In the genomic region with DNA sequence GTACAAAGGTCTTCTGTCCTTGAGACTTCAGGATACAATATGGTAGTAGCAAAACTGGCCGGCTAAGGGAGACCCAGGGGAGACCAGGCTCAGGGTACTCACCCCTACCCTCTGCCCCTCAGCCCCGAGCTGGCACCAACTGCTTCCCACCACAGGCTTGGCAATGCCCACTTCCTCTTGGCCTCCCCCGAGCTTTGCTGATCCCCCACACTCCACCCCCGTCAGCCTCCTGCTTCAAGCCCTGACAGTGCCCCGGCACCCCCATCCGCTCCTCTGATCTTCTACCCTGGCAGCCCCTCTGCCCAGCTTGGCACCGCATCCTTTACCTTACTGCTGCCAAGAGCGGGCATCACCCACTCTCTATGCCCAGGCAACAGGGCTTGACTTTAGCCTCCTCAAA, we compare ENCODE assay signal across 35 mouse cellular contexts. TPM values are rescaled to one million over a fixed set of nuclear protein-coding genes. Genes with fewer than 3 reads are reported as not detected.
DNase-seq lines count a peak whose midpoint lies in the region; ATAC-seq and TF ChIP-seq lines count a peak whose summit lies in the region.
"Had no signal": no experiment of that assay in that cellular context is flagged by ENCODE, and none has a peak within 500 bp of the region (broad histone marks: within the 10 kb centered on the region; RNA-seq: fewer than 3 reads in every experiment).

No protein-coding gene starts in this region.

- H3K9ac ChIP-seq in hindbrain, embryonic 16.5 days (ENCODE audit: low read depth, low read length): no peak overlapping the region
- H3K9ac ChIP-seq in hindbrain, embryonic 14.5 days: no peak overlapping the region
- H3K9ac ChIP-seq in midbrain, postnatal 0 days (replicated peaks; ENCODE audit: low read length, poor library complexity, severe bottlenecking): no peak overlapping the region
- H3K9ac ChIP-seq: embryonic facial prominence, embryonic 15.5 days; forebrain, embryonic 15.5 days; hindbrain, embryonic 15.5 days; intestine, embryonic 15.5 days; liver, embryonic 12.5 days; liver, postnatal 0 days had no signal

- H3K4me3 ChIP-seq in hindbrain, embryonic 16.5 days (ENCODE audit: low read length): no peak overlapping the region
- no peak overlapping the region for H3K4me3 ChIP-seq in hindbrain, embryonic 14.5 days (replicated peaks; ENCODE audit: low read length)
- H3K4me3 ChIP-seq in midbrain, postnatal 0 days (ENCODE audit: low read depth, low read length): no peak overlapping the region
- no peak overlapping the region for H3K4me3 ChIP-seq in midbrain, embryonic 10.5 days
- H3K4me3 ChIP-seq: embryonic facial prominence, embryonic 10.5 days; embryonic facial prominence, embryonic 15.5 days; forebrain, embryonic 15.5 days; hindbrain, embryonic 15.5 days; intestine, embryonic 15.5 days; layer of hippocampus, adult 2 months; liver, embryonic 12.5 days had no signal

- 73% methylated on average over 8 of the region's 8 CpGs for WGBS in hindbrain, embryonic 16.5 days
- 78% methylated on average over 8 of the region's 8 CpGs for WGBS in hindbrain, embryonic 14.5 days
- WGBS in midbrain, postnatal 0 days: 74% methylated on average over 8 of the region's 8 CpGs
- 90% methylated on average over 8 of the region's 8 CpGs for WGBS in midbrain, embryonic 10.5 days

- no peaks in the 10 kb centered on the region for H3K36me3 ChIP-seq in hindbrain, embryonic 16.5 days (ENCODE audit: control insufficient read depth, insufficient read depth, low read length)
- no peaks in the 10 kb centered on the region for H3K36me3 ChIP-seq in hindbrain, embryonic 14.5 days (replicated peaks; ENCODE audit: control insufficient read depth, insufficient read depth)
- no peaks in the 10 kb centered on the region for H3K36me3 ChIP-seq in midbrain, postnatal 0 days (ENCODE audit: insufficient read depth, low read length)
- H3K36me3 ChIP-seq in midbrain, embryonic 10.5 days: no peaks in the 10 kb centered on the region
- H3K36me3 ChIP-seq: embryonic facial prominence, embryonic 10.5 days; embryonic facial prominence, embryonic 15.5 days; forebrain, embryonic 15.5 days; G1E; hindbrain, embryonic 15.5 days; intestine, embryonic 15.5 days; liver, embryonic 12.5 days had no signal

- no peak overlapping the region for H3K4me2 ChIP-seq in hindbrain, embryonic 16.5 days (ENCODE audit: low read length)
- H3K4me2 ChIP-seq in hindbrain, embryonic 14.5 days (replicated peaks): no peak overlapping the region
- no peak overlapping the region for H3K4me2 ChIP-seq in midbrain, postnatal 0 days (ENCODE audit: low read depth, low read length, poor library complexity, severe bottlenecking)
- H3K4me2 ChIP-seq: embryonic facial prominence, embryonic 15.5 days; forebrain, embryonic 15.5 days; heart, embryonic 11.5 days; hindbrain, embryonic 15.5 days; intestine, embryonic 15.5 days; liver, embryonic 12.5 days had no signal

- no peak for TF ChIP-seq CTCF in midbrain, postnatal 0 days (IDR thresholded peaks at IDR 0.05)

- peak; percentile 48; the same call in 1 of the 2 replicates for ATAC-seq in hindbrain, embryonic 16.5 days
- ATAC-seq in hindbrain, embryonic 14.5 days (ENCODE audit: low FRiP score): no peak
- no peak for ATAC-seq in midbrain, postnatal 0 days (ENCODE audit: low FRiP score)
- ATAC-seq in granulocyte monocyte progenitor cell, adult 5-6 weeks (replicated peaks; ENCODE audit: poor library complexity, severe bottlenecking): peak; percentile 49
- ATAC-seq: forebrain, embryonic 15.5 days; intestine, embryonic 15.5 days; liver, embryonic 12.5 days; liver, postnatal 0 days had no signal

- DNase-seq in cerebellum, postnatal 10 days: peak; percentile 73 to 81
- no peak for DNase-seq in cerebellum, adult 11-12 months
- no peak for DNase-seq in hindbrain, embryonic 14.5 days (ENCODE audit: low spot score)
- peak; percentile 52 for DNase-seq in midbrain, postnatal 0 days (ENCODE audit: low spot score)
- DNase-seq in midbrain, embryonic 10.5 days (ENCODE audit: low spot score): no peak
- DNase-seq in heart, adult 9 months (ENCODE audit: low spot score in 2 of 2): no peak
- DNase-seq: adrenal gland, adult 8-10 months; cerebellum, adult 9-11 months; heart, adult 11 months; heart, postnatal 36 days; kidney, adult 2 months; kidney, postnatal 36 days; liver, postnatal 0 days; lung, postnatal 4 days; retina, postnatal 1 day; spleen, adult 18-20 months had no signal

- peaks cover 2% of the 10 kb centered on the region for H3K27me3 ChIP-seq in hindbrain, embryonic 16.5 days (replicated peaks; ENCODE audit: control insufficient read depth, insufficient read depth, low read length)
- H3K27me3 ChIP-seq in hindbrain, embryonic 14.5 days (ENCODE audit: control insufficient read depth, insufficient read depth, low read length): no peaks in the 10 kb centered on the region
- peaks cover 4% of the 10 kb centered on the region; the same call in 1 of the 2 replicates for H3K27me3 ChIP-seq in midbrain, postnatal 0 days (ENCODE audit: insufficient read depth, low read length)
- peaks cover 41% of the 10 kb centered on the region for H3K27me3 ChIP-seq in midbrain, embryonic 10.5 days (ENCODE audit: low read depth, poor library complexity, severe bottlenecking)
- H3K27me3 ChIP-seq: embryonic facial prominence, embryonic 15.5 days; forebrain, embryonic 15.5 days; intestine, embryonic 15.5 days had no signal

- H3K27ac ChIP-seq in hindbrain, embryonic 16.5 days (ENCODE audit: low read depth, low read length): no peak overlapping the region
- no peak overlapping the region for H3K27ac ChIP-seq in hindbrain, embryonic 14.5 days
- H3K27ac ChIP-seq in midbrain, postnatal 0 days (ENCODE audit: low read depth, low read length): no peak overlapping the region
- H3K27ac ChIP-seq in midbrain, embryonic 10.5 days (replicated peaks): no peak overlapping the region
- H3K27ac ChIP-seq: embryonic facial prominence, embryonic 10.5 days; embryonic facial prominence, embryonic 15.5 days; forebrain, embryonic 15.5 days; hindbrain, embryonic 15.5 days; intestine, embryonic 15.5 days; layer of hippocampus, adult 2 months; liver, embryonic 12.5 days had no signal

- H3K9me3 ChIP-seq in hindbrain, embryonic 16.5 days (ENCODE audit: control insufficient read depth, low read length): no peaks in the 10 kb centered on the region
- no peaks in the 10 kb centered on the region for H3K9me3 ChIP-seq in hindbrain, embryonic 14.5 days (ENCODE audit: control insufficient read depth, low read length)
- H3K9me3 ChIP-seq in midbrain, postnatal 0 days (ENCODE audit: low read length): no peaks in the 10 kb centered on the region
- H3K9me3 ChIP-seq in midbrain, embryonic 10.5 days (replicated peaks): no peaks in the 10 kb centered on the region
- H3K9me3 ChIP-seq: embryonic facial prominence, embryonic 10.5 days; embryonic facial prominence, embryonic 15.5 days; forebrain, embryonic 15.5 days; G1E; hindbrain, embryonic 15.5 days; intestine, embryonic 15.5 days; liver, embryonic 12.5 days had no signal

- H3K4me1 ChIP-seq in hindbrain, embryonic 16.5 days (ENCODE audit: control insufficient read depth, insufficient read depth, low read depth, low read length): peaks cover 11% of the 10 kb centered on the region
- H3K4me1 ChIP-seq in hindbrain, embryonic 14.5 days (replicated peaks; ENCODE audit: control insufficient read depth, insufficient read depth, low read length): peaks cover 9% of the 10 kb centered on the region; the same call in 1 of the 2 replicates
- H3K4me1 ChIP-seq in midbrain, postnatal 0 days (ENCODE audit: insufficient read depth, low read length): no peaks in the 10 kb centered on the region
- peaks cover 18% of the 10 kb centered on the region for H3K4me1 ChIP-seq in midbrain, embryonic 10.5 days

RNA-seq across cellular contexts. Expression of gene Tac4, which starts 7.2 kb away (rescaled TPM):
- polyA plus RNA-seq in hindbrain, embryonic 16.5 days (2015; fragmentation: Nextera tagmentation; extraction: Ambion mirVana): not detected in 2 replicates
- polyA plus RNA-seq in hindbrain, embryonic 14.5 days (2014; fragmentation: Nextera tagmentation; extraction: Ambion mirVana): 0.17 TPM in 1 of 2 replicates, not detected in the other
- not detected in 2 replicates for total RNA-seq in midbrain, postnatal 0 days (2014; rRNA removed)
- polyA plus RNA-seq in midbrain, postnatal 0 days (2015; fragmentation: Nextera tagmentation; extraction: Ambion mirVana): not detected in 2 replicates
- polyA plus RNA-seq in midbrain, embryonic 10.5 days (2016; fragmentation: Nextera tagmentation; extraction: Ambion mirVana): not detected in 2 replicates
- total RNA-seq in granulocyte monocyte progenitor cell, adult 5-6 weeks (2014; fragmentation: Nextera tagmentation): not detected in 2 replicates
- total RNA-seq in granulocyte monocyte progenitor cell, adult 5-6 weeks (2017): not detected in 2 replicates
- total RNA-seq: adrenal gland, adult 8-10 months; gastrocnemius, adult 18-20 months; heart, postnatal 36 days; layer of hippocampus, adult 2 months; layer of hippocampus, postnatal 14 days; left cerebral cortex, adult 8-10 months; left cerebral cortex, postnatal 36 days; megakaryocyte-erythroid progenitor cell, adult 5-6 weeks; monocyte, adult 5-6 weeks had no signal
- polyA plus RNA-seq: embryonic facial prominence, embryonic 10.5 days; forebrain, embryonic 15.5 days; G1E; heart, embryonic 16.5 days; hindbrain, embryonic 15.5 days; intestine, embryonic 15.5 days; liver, postnatal 0 days; lung, embryonic 16.5 days had no signal

RNA-seq across cellular contexts. Expression of gene Kat7, which starts 55.9 kb away (rescaled TPM):
- 61.5 and 67.2 TPM in 2 replicates for polyA plus RNA-seq in hindbrain, embryonic 16.5 days (2015; fragmentation: Nextera tagmentation; extraction: Ambion mirVana)
- polyA plus RNA-seq in hindbrain, embryonic 14.5 days (2014; fragmentation: Nextera tagmentation; extraction: Ambion mirVana): 58.1 and 71.0 TPM in 2 replicates
- total RNA-seq in midbrain, postnatal 0 days (2014; rRNA removed): 72.5 and 113 TPM in 2 replicates
- polyA plus RNA-seq in midbrain, postnatal 0 days (2015; fragmentation: Nextera tagmentation; extraction: Ambion mirVana): 65.6 and 72.7 TPM in 2 replicates
- polyA plus RNA-seq in midbrain, embryonic 10.5 days (2016; fragmentation: Nextera tagmentation; extraction: Ambion mirVana): 91.6 and 97.6 TPM in 2 replicates
- 75.0 and 78.0 TPM in 2 replicates for total RNA-seq in granulocyte monocyte progenitor cell, adult 5-6 weeks (2014; fragmentation: Nextera tagmentation)
- 71.7 and 77.2 TPM in 2 replicates for total RNA-seq in granulocyte monocyte progenitor cell, adult 5-6 weeks (2017)

Comparison
In these comparisons a context has a peak if more than half of its experiments do, and no peak if none do; other contexts are left out.
1. DNase-seq: peak in cerebellum, postnatal 10 days (2 of 2) and midbrain, postnatal 0 days (single experiment); none in cerebellum, adult 11-12 months (single experiment), hindbrain, embryonic 14.5 days (single experiment), midbrain, embryonic 10.5 days (single experiment) and heart, adult 9 months (0 of 2).
2. ATAC-seq: peak in hindbrain, embryonic 16.5 days (single experiment) and granulocyte monocyte progenitor cell, adult 5-6 weeks (single experiment); none in hindbrain, embryonic 14.5 days (single experiment) and midbrain, postnatal 0 days (single experiment).